In the genomic region with DNA sequence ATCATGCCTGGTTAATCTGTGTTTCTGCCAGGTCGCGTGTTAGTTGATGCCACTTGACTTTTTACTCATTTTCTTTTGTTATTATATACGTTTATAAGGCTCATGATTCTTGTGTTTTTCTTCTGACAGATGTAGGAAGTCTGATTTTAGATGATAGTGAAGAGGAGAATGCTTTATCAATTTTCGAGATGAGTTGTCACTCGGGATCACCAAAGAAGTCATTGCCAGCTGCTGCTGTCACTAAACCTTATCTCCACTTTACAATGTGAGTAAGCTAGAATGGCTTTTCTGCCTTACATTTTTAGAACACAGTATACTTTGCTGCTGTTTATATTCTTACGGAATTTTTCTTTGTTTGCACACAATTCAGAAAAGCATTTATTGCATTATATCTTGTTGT, we compare ENCODE assay signal across 26 mouse cellular contexts.
A peak's percentile ranks its signal among the peaks of the same experiment; 100 is the strongest.
DNase-seq lines count a peak whose midpoint lies in the region; ATAC-seq and TF ChIP-seq lines count a peak whose summit lies in the region.
"Had no signal": no experiment of that assay in that cellular context is flagged by ENCODE, and none has a peak within 500 bp of the region (broad histone marks: within the 10 kb centered on the region; RNA-seq: fewer than 3 reads in every experiment).

No protein-coding gene starts in this region.

- H3K27me3 ChIP-seq in C2C12 (ENCODE audit: control insufficient read depth, insufficient read depth, insufficient read length) = no peaks in the 10 kb centered on the region
- no peaks in the 10 kb centered on the region for H3K27me3 ChIP-seq in MEL (ENCODE audit: control insufficient read depth in 1 of 2, insufficient read depth in 2 of 2, low read length in 2 of 2)
- H3K27me3 ChIP-seq in myocyte (ENCODE audit: control insufficient read depth, insufficient read depth, insufficient read length) = no peaks in the 10 kb centered on the region
- H3K27me3 ChIP-seq in liver, embryonic 11.5 days (replicated peaks; ENCODE audit: control insufficient read depth, insufficient read depth, low read length) = no peaks in the 10 kb centered on the region
- H3K27me3 ChIP-seq: embryonic facial prominence, embryonic 13.5 days; embryonic facial prominence, embryonic 15.5 days; forebrain, embryonic 12.5 days; Patski had no signal

- peak; percentile 76 to 83 for TF ChIP-seq EP300 in MEL (IDR thresholded peaks at IDR 0.05; ENCODE audit: low read depth in 1 of 2, low read length in 2 of 2)

- TF ChIP-seq CTCF in C2C12 (IDR thresholded peaks at IDR 0.05; ENCODE audit: control insufficient read depth, insufficient read depth, insufficient read length) = no peak
- TF ChIP-seq CTCF in MEL (IDR thresholded peaks at IDR 0.05 in 2 of 3, conservative IDR thresholded peaks at IDR 0.05 in 1 of 3; ENCODE audit: control insufficient read depth in 1 of 3, insufficient read depth in 1 of 3, low read depth in 2 of 3, low read length in 3 of 3, poor library complexity in 1 of 3, severe bottlenecking in 1 of 3) = no peak

- H3K79me2 ChIP-seq in C2C12 (ENCODE audit: control insufficient read depth, insufficient read depth) (no peaks in the 10 kb centered on the region), MEL (ENCODE audit: control insufficient read depth, insufficient read depth, low read length, poor library complexity) (no peaks in the 10 kb centered on the region), myocyte (ENCODE audit: control insufficient read depth, insufficient read depth) (peaks cover 6% of the 10 kb centered on the region)

- TF ChIP-seq RAD21 in MEL (IDR thresholded peaks at IDR 0.05; ENCODE audit: low read depth, low read length) = no peak

- 73% methylated on average over 6 of the region's 6 CpGs for WGBS in liver, embryonic 11.5 days

- peak overlapping the region; percentile 36 for H3K4me2 ChIP-seq in myocyte (ENCODE audit: low read depth)
- no peak overlapping the region for H3K4me2 ChIP-seq in liver, embryonic 11.5 days
- H3K4me2 ChIP-seq: embryonic facial prominence, embryonic 13.5 days; embryonic facial prominence, embryonic 15.5 days; forebrain, embryonic 12.5 days had no signal

- H3K4me3 ChIP-seq in C2C12 (ENCODE audit: insufficient read depth, poor library complexity, severe bottlenecking) = no peak overlapping the region
- H3K4me3 ChIP-seq in MEL (ENCODE audit: control insufficient read depth in 1 of 2, insufficient read depth in 1 of 2, low read depth in 2 of 2, low read length in 2 of 2) = no peak overlapping the region
- H3K4me3 ChIP-seq in myocyte = no peak overlapping the region
- no peak overlapping the region for H3K4me3 ChIP-seq in liver, embryonic 11.5 days (ENCODE audit: low read depth, low read length)
- H3K4me3 ChIP-seq: embryonic facial prominence, embryonic 13.5 days; embryonic facial prominence, embryonic 15.5 days; erythroblast, embryonic 14.5 days; forebrain, embryonic 10.5 days; forebrain, embryonic 12.5 days had no signal

- DNase-seq in MEL (ENCODE audit: low read depth, low spot score) = peak; percentile 55
- DNase-seq in ovary, adult 18-20 months (ENCODE audit: low spot score) = no peak
- DNase-seq in liver, embryonic 11.5 days (ENCODE audit: low spot score) = no peak
- DNase-seq in spleen, postnatal 10 days (ENCODE audit: low spot score in 2 of 2) = no peak
- DNase-seq: adrenal gland, adult 8-10 months; adrenal gland, postnatal 14 days; adrenal gland, postnatal 36 days; B cell, adult 2 months; cerebellum, adult 11-12 months; cerebellum, adult 2 months; cerebellum, adult 9-10 months; cerebellum, postnatal 10 days; cerebellum, postnatal 25 days; embryo, embryonic 11 days had no signal

- peaks cover 46% of the 10 kb centered on the region for H3K36me3 ChIP-seq in C2C12 (ENCODE audit: control insufficient read depth, insufficient read depth)
- H3K36me3 ChIP-seq in MEL (ENCODE audit: control insufficient read depth in 1 of 2, insufficient read depth in 2 of 2, low read length in 2 of 2) = peaks cover 22 to 24% of the 10 kb centered on the region in 2 experiments
- peaks cover 26% of the 10 kb centered on the region for H3K36me3 ChIP-seq in myocyte (ENCODE audit: control insufficient read depth, insufficient read depth)
- H3K36me3 ChIP-seq in liver, embryonic 11.5 days (ENCODE audit: control insufficient read depth, insufficient read depth, low read length) = peaks cover 10% of the 10 kb centered on the region

- no peak overlapping the region for H3K27ac ChIP-seq in MEL (ENCODE audit: control insufficient read depth, low read depth, low read length)
- no peak overlapping the region for H3K27ac ChIP-seq in liver, embryonic 11.5 days (ENCODE audit: low read depth, low read length)
- H3K27ac ChIP-seq: embryonic facial prominence, embryonic 13.5 days; embryonic facial prominence, embryonic 15.5 days; forebrain, embryonic 10.5 days; forebrain, embryonic 12.5 days had no signal

- H3ac ChIP-seq in C2C12 (ENCODE audit: control insufficient read depth, insufficient read length, low read depth) (no peak overlapping the region), myocyte (ENCODE audit: control insufficient read depth, insufficient read length) (no peak overlapping the region)

- H3K4me1 ChIP-seq in MEL (ENCODE audit: control insufficient read depth in 1 of 2, insufficient read depth in 2 of 2, low read length in 2 of 2) = peaks cover 4 to 12% of the 10 kb centered on the region in 2 experiments; a peak in 3 of 4 replicates
- no peaks in the 10 kb centered on the region for H3K4me1 ChIP-seq in liver, embryonic 11.5 days (replicated peaks; ENCODE audit: control insufficient read depth, insufficient read depth, low read length)
- H3K4me1 ChIP-seq: embryonic facial prominence, embryonic 13.5 days; embryonic facial prominence, embryonic 15.5 days; forebrain, embryonic 10.5 days; forebrain, embryonic 12.5 days had no signal

- peaks cover 2% of the 10 kb centered on the region for H3K79me3 ChIP-seq in C2C12 (ENCODE audit: low read depth)

- no peaks in the 10 kb centered on the region for H3K9me3 ChIP-seq in MEL (replicated peaks; ENCODE audit: insufficient read depth, low read length)
- no peaks in the 10 kb centered on the region for H3K9me3 ChIP-seq in liver, embryonic 11.5 days (ENCODE audit: control insufficient read depth, low read length)
- H3K9me3 ChIP-seq: embryonic facial prominence, embryonic 13.5 days; embryonic facial prominence, embryonic 15.5 days; forebrain, embryonic 10.5 days; forebrain, embryonic 12.5 days had no signal

- H3K9ac ChIP-seq in MEL (ENCODE audit: control insufficient read depth, low read depth, low read length, poor library complexity, severe bottlenecking) = no peak overlapping the region
- H3K9ac ChIP-seq in liver, embryonic 11.5 days (ENCODE audit: low read depth, low read length) = no peak overlapping the region
- H3K9ac ChIP-seq: embryonic facial prominence, embryonic 13.5 days; embryonic facial prominence, embryonic 15.5 days; forebrain, embryonic 12.5 days had no signal

- TF ChIP-seq POLR2A in MEL (IDR thresholded peaks at IDR 0.05; ENCODE audit: control insufficient read depth in 1 of 2, insufficient read depth in 1 of 2, low read depth in 1 of 2, low read length in 2 of 2, poor library complexity in 1 of 2) (no peak), myocyte (IDR thresholded peaks at IDR 0.05; ENCODE audit: insufficient read length, low read depth) (no peak)

- ATAC-seq in megakaryocyte progenitor cell, adult 5-6 weeks (replicated peaks; ENCODE audit: poor library complexity) = peak; percentile 37; the same call in 1 of the 2 replicates
- no peak for ATAC-seq in liver, embryonic 11.5 days (replicated peaks; ENCODE audit: low FRiP score)
- ATAC-seq: activated CD4-positive, CD25-positive, alpha-beta regulatory T cell, adult 4 months; forebrain, embryonic 14.5 days; forebrain, embryonic 16.5 days; Patski had no signal

TF ChIP-seq in C2C12, 6 proteins besides CTCF, POLR2A, EP300 and RAD21:
- TF ChIP-seq MYOD1 (IDR thresholded peaks at IDR 0.05; ENCODE audit: control insufficient read depth, insufficient read length, low read depth) = peak; percentile 98
- no peak for TF ChIP-seq CEBPB (IDR thresholded peaks at IDR 0.05; ENCODE audit: low read depth)
- TF ChIP-seq FOSL1 (IDR thresholded peaks at IDR 0.05; ENCODE audit: insufficient read depth, low read length, poor library complexity, severe bottlenecking) = no peak
TF ChIP-seq in C2C12: peak in this region for 1.

TF ChIP-seq in MEL, 35 proteins besides CTCF, POLR2A, EP300 and RAD21 (continues in another document):
- TF ChIP-seq TBP (IDR thresholded peaks at IDR 0.05; ENCODE audit: low read depth, low read length) = no peak
- TF ChIP-seq USF2 (IDR thresholded peaks at IDR 0.05; ENCODE audit: borderline replicate concordance in 1 of 2, insufficient read depth in 1 of 2, low read depth in 1 of 2, low read length in 2 of 2) = no peak
- peak; percentile 54; the same call in 1 of the 2 replicates for TF ChIP-seq MXI1 (IDR thresholded peaks at IDR 0.05; ENCODE audit: low read depth, low read length)
- TF ChIP-seq E2F4 (IDR thresholded peaks at IDR 0.05; ENCODE audit: borderline replicate concordance, low read depth, low read length) = no peak
- peak; percentile 83 for TF ChIP-seq TCF12 (IDR thresholded peaks at IDR 0.05; ENCODE audit: low read depth, low read length)
- peak; percentile 94 for TF ChIP-seq ETS1 (IDR thresholded peaks at IDR 0.05; ENCODE audit: low read depth, low read length)
- TF ChIP-seq TAL1 (IDR thresholded peaks at IDR 0.05; ENCODE audit: low read length) = peak; percentile 24; the same call in 1 of the 2 replicates
- TF ChIP-seq SIN3A (IDR thresholded peaks at IDR 0.05; ENCODE audit: low read length) = peak; percentile 79
- no peak for TF ChIP-seq JUND (IDR thresholded peaks at IDR 0.05; ENCODE audit: low read depth, low read length)
- peak; percentile 54; the same call in 1 of the 2 replicates for TF ChIP-seq RCOR1 (IDR thresholded peaks at IDR 0.05; ENCODE audit: low read depth, low read length)

TF ChIP-seq in myocyte, 11 proteins besides CTCF, POLR2A, EP300 and RAD21:
- no peak for TF ChIP-seq SRF (IDR thresholded peaks at IDR 0.05; ENCODE audit: control insufficient read depth, insufficient read length, low read depth)
- no peak for TF ChIP-seq POLR2AphosphoS2 (IDR thresholded peaks at IDR 0.05; ENCODE audit: insufficient read length, low read depth)
- no peak for TF ChIP-seq MYOG (IDR thresholded peaks at IDR 0.05; ENCODE audit: control insufficient read depth in 1 of 3, insufficient read depth in 1 of 3, insufficient read length in 2 of 3, low read depth in 2 of 3)
- peak; percentile 75 to 93 (median 83) for TF ChIP-seq MYOD1 (IDR thresholded peaks at IDR 0.05; ENCODE audit: control insufficient read depth in 1 of 3, insufficient read length in 2 of 3, low read depth in 2 of 3)
- TF ChIP-seq REST (IDR thresholded peaks at IDR 0.05; ENCODE audit: insufficient read depth, insufficient read length) = no peak
